Mouse (Mus musculus): ENCODE measurements around the gene Rab30.

Gene Rab30

GRCm38 (mm10) chr7:92802158-92802557, 60.8 kb downstream of the Rab30 start:
- DNase-seq: no peak

DNA sequence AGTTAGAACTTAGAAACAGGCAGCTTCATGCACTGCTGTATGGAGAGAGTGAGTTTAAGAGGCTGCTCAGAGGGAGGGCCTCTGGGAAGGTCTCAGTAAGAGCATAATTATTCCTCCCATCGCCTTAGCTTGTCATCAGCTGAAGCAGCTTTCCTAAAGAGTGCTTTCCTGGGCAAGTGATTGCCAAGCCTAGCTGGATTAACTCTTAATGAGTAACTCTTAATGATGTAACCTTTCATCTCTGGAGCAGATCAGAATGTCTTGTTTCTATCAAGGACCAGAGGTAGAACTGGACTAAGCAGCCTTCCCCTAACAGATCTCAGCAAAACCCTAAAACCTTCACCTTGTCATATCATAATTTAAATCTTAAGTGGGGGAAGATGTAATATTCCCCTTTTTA, 61.8 kb downstream of the Rab30 start:
- DNase-seq: no peak

DNA sequence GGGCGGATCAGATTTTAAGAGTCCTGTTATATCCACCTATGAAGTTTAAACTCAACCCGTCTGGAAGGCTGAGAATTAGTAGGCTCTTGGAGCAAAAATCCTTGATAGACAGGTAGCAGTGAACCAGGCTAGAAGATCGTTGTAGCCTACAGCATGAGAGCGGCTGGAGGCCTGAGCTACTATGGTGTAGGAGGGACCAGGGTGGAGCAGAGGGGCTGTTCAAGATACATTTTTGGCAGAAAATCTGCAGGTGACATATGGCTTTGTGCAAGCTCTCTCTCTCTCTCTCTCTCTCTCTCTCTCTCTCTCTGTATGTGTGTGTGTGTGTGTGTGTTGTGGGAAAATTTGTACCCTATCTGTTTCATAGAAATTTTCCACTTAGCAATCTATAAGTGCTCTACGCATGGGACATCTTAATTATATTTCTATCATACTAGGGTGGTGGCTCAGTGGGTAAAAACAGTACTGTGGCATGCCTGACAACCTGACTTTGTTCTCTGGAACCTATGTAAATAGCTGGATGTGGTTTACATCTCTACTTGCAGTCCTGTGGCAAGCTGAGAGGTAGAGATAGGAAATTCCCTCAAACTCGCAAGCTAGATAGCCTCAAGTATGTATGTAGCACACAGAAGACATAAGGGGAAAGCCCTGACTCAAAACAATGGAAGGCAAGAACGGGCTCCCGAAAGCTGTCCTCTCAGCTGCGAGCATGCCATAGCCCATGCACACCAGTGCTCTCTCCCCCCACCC, 63.7 kb downstream of the Rab30 start:
- DNase-seq: no peak

DNA sequence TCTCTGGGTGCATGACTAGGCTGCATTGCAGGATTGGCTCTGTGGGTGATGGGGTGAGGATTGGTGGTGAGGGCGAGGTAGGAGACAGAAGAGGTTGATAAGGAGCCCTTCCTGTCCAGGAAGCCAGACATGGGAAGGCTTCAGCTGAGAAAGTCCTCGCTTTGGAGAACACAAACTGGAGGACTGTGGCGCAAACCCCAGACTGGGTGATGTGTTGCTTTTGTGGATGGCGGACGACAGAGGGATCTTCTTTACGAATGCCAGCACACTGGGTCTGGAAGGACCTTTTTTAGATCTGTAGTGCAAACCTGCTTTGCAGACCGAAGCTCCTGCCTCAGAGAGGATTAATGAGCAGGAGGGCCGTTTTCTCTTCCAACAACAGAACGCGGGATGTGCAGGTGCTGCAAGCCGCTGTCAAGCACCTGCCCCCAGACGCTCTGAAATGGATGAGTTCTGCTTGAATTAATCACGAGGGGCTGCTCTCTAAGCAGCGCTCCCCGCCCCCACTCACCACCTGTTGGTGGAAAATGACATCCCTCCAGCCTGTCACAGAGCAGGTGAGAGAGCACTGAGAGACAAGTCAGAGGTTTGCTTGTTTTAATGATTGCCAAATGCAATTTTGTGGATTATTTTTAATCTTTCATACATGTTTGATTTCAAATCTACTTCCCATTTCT, 65.2 kb downstream of the Rab30 start:
- peak; percentile 32 for DNase-seq

GRCm38 (mm10) chr7:92807482-92807881, 66.1 kb downstream of the Rab30 start:
- no peak for DNase-seq

DNA sequence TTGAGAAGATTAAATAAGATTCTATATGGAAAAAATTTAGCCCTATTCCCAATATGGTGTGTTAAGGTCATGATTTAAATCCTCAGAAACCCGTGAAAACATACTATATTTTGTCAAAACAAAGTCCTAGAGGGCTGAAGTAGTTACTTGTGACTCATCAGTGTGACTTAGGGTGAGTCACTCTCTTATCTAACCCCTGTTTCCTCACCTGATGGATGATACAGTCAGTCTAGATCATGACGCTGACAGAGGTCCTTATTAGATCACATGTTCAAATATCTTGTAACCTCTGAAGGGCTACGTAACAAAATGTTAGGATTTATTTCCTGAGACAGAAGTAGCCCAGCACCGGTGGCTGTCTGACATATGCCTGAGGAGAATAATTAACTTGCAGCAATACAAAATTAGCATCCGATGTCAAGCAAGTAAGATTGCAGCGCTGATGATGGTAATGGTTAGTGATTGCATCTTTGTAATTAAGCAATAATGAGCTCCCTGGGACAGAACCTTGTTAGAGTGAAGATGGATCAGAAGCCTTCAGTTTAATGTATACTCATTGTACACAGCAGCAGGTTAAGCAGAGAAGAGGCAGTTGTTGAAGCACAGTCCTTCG, 70.4 kb downstream of the Rab30 start:
- no peak for DNase-seq

- no peak for DNase-seq
Observed at GRCm38 (mm10) chr7:92817242-92817641, 75.8 kb downstream of the Rab30 start.

DNA sequence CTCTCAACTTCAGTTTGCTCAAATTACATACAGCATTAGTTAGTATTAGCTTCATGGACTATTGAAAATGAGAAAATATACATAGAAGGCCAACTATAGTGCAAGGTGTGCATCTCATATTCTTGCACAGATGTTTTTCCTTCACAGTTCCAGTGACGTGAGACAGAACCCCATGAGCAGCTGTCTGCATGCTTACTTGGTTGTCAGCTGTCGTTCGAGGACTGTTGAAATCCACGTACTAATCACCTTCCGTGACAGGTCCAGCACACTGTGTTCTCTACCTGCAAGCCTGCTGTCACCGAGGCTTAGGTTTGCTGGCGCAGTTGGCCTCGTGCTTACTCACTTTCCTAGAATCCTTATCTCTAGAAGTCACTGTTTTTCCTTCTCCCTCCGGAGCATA, 76.5 kb downstream of the Rab30 start:
- no peak for DNase-seq

GRCm38 (mm10) chr7:92819656-92820055, 78.3 kb downstream of the Rab30 start:
- DNase-seq: no peak

DNA sequence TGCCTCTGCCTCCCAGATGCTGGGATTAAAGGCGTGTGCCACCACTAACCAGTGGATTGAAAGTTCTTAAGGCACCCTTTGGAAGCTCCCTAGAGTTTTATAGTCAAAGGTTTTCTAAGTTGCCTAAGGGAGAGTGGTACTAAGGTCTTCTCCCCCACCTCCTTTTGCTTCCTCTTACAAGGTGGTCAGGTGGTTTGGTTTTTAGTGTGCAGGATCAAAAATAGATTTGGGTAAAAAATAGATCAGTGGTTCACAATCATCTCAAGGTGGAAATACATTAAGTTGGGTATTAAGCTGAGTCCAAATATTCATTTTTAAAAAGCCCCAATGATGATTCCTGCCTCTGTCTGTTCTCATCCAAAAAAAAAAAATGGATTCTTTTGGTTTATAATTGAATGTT, 79.0 kb downstream of the Rab30 start:
- DNase-seq: no peak

GRCm38 (mm10) chr7:92820941-92821465, 79.6 kb downstream of the Rab30 start:
- no peak for DNase-seq

GRCm38 (mm10) chr7:92821871-92822270, 80.5 kb downstream of the Rab30 start:
- no peak for DNase-seq

DNA sequence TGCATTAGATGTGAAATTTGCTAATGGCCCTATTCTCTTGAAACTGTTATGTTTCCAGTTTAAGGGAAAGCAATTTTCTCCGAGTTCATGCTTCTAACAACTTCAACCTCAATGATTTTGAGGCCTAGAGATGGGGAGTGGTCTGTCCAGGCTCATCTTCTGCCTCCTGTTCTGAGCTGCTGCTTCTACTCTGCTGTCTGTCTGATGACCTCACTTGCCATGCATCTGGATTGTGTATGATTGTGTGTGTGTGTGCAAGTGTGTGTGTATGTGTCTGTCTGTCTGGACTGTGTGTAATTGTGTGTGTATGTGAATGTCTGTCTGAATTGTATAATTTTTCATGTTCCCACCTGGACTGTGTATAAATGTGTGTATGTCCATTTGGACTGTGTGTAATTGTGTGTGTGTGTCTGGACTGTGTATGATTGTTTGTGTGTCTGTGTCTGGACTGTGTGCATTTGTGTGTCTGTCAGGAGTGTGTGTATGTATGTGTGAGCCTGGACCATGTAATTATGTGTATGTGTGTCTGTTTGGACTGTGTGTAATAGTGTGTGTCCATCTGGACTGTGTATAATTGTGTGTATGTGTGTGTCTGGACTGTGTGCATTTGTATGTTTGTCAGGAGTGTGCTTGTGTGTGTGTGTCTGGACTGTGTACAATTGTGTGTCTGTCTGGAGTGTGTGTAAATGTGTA, 81.2 kb downstream of the Rab30 start:
- no peak for DNase-seq

GRCm38 (mm10) chr7:92826248-92826647, 84.8 kb downstream of the Rab30 start:
- no peak for DNase-seq

DNA sequence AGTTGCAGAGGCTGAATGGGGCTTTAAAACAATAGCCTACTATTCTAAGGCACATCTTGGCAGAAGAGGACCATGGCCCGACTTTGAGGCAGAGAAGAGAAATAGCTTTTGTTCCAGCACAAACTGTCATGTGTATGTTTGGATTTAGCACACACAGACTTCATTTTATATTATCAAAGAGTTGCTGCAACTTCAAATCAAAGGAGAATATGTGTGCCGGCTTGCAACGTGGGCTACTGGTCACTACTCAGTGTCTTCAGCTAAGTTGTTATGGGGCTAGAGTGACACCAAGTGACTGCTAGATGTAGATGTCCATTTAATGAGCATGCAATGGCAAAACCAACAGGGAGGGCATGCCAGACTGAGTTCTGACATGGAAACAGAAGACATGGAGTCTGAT, 86.6 kb downstream of the Rab30 start:
- DNase-seq: no peak

DNA sequence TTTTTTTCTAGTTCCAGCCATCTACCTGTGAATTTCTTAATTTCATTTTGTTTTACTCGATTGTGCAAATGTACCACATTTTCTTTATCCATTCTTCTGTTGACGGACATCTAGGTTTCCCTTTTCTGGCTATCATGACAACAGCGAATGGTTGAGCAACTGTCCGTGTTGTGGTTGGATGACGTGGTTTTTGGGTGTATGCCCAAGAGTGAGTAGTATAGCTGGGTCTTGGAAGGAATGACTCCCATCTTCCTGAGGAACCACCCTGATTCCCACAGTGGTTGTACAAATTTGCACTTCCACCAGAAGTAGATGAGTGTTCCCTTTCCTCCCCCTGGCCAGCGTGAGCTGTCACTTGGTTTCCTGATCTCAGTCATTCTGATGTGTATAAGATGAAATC, 91.0 kb downstream of the Rab30 start:
- DNase-seq: no peak

GRCm38 (mm10) chr7:92834391-92834790, 93.0 kb downstream of the Rab30 start:
- DNase-seq: no peak

- no peak for DNase-seq
Observed at GRCm38 (mm10) chr7:92836447-92836846, 95.0 kb downstream of the Rab30 start.

- no peak for DNase-seq
Observed at GRCm38 (mm10) chr7:92837226-92837625, 95.8 kb downstream of the Rab30 start.

- no peak for DNase-seq
Observed at GRCm38 (mm10) chr7:92837907-92838306, 96.5 kb downstream of the Rab30 start.

GRCm38 (mm10) chr7:92842254-92842653, 100.9 kb downstream of the Rab30 start:
- no peak for DNase-seq

- no peak for DNase-seq
Observed at GRCm38 (mm10) chr7:92848246-92848645, 106.8 kb downstream of the Rab30 start.

DNA sequence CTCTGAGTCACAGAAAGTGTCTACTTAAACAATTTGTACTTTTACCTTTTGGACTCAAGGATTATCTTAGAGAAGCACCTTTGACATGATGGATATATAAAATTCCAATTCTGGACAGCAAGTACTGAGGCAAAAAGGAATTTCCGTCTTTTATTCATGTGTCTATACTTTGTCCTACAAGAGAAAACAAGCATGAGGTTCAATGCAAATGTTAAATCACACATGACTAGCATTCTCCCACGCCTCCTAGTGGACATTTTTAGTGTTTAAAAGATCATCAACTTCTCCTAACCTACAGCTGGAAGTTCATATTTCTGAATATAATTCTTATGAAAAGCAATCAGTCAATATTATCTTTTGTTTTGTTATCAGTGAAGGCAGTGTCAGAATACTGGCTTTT, 125.1 kb downstream of the Rab30 start:
- DNase-seq: no peak

All from thymus, postnatal 4 days (tissue).